Mouse (Mus musculus) kidney, adult 2 months (tissue): Measurements from ENCODE around the gene Cela2a. TPM values are rescaled to one million over a fixed set of nuclear protein-coding genes. Genes with fewer than 3 reads are reported as not detected.

Source experiments
- DNase-seq: peaks from one replicate; pipeline ENCODE4 v3.0.0; 2021
- H3K27ac ChIP-seq: fragments of 200-500 bp; 2 replicates; pipeline ENCODE4 v1.5.1; 2012; ENCODE audit warnings: low read depth, low read length, control low read depth, inconsistent platforms; ENCODE audit not compliant: insufficient read depth
- H3K27me3 ChIP-seq: fragments of 200-500 bp; replicated peaks from 2 replicates; pipeline ENCODE4 v1.6.1; 2012; ENCODE audit warnings: mild to moderate bottlenecking, moderate library complexity, low read length, inconsistent platforms; ENCODE audit not compliant: control insufficient read depth, insufficient read depth
- H3K36me3 ChIP-seq: fragments of 200-500 bp; 2 replicates; pipeline ENCODE4 v1.6.1; 2012; ENCODE audit warnings: mild to moderate bottlenecking, moderate library complexity, low read length, inconsistent platforms; ENCODE audit not compliant: control insufficient read depth, insufficient read depth
- H3K4me1 ChIP-seq: fragments of 200-500 bp; 2 replicates; pipeline ENCODE4 v1.6.1; 2011; ENCODE audit warnings: low read length; ENCODE audit not compliant: control insufficient read depth, insufficient read depth
- H3K4me3 ChIP-seq: fragments of 200-500 bp; 2 replicates; pipeline ENCODE4 v1.5.1; 2011; ENCODE audit warnings: mild to moderate bottlenecking, low read depth, low read length, control low read depth; ENCODE audit not compliant: insufficient read depth
- CTCF ChIP-seq: fragments of 200-500 bp; conservative IDR thresholded peaks from 2 replicates; pipeline ENCODE4 v1.5.1; 2011; ENCODE audit warnings: low read depth, mild to moderate bottlenecking, control low read depth, low read length, moderate library complexity, mixed read lengths; ENCODE audit not compliant: insufficient read depth, insufficient read length
- POLR2A ChIP-seq: fragments of 200-500 bp; IDR thresholded peaks from one replicate; pipeline ENCODE4 v1.6.1; 2011; ENCODE audit warnings: low read depth, low read length, control low read depth
- WGBS: fragments of 180-500 bp; shearing (Covaris S2); methylation state at CpG from one replicate; pipeline ENCODE4 v1.1.7; 2018; 5-methylcytosine and 5-hydroxymethylcytosine counted together
- polyA plus RNA-seq: library from polyadenylated mRNA; depleted of rRNA; stranded (reverse); fragments of >200 nt; gene quantifications from 2 replicates; pipeline ENCODE4 v1.2.3, GENCODE M21; 2012

Gene Cela2a
- polyA plus RNA-seq, 1 experiment: 0.52 TPM

GRCm38 (mm10) chr4:141870666-141871332 lies 44.8 kb upstream of the Cela2a start:
- Histone ChIP-seq H3K27ac (no peak overlapping the region), H3K4me3 (no peak overlapping the region), H3K27me3 (no peaks in the 10 kb centered on the region), H3K36me3 (no peaks in the 10 kb centered on the region), H3K4me1 (0 out of 2 replicates have a peak, but pooled peaks cover 10% of the 10 kb centered on the region)
- DNase-seq: peak; percentile 86
- WGBS: 60% methylated on average over 11 of the region's 11 CpGs
- no peak for TF ChIP-seq POLR2A
- no peak for TF ChIP-seq CTCF

- H3K27ac ChIP-seq: no peak overlapping the region
- 65% methylated on average over 5 of the region's 5 CpGs for WGBS
- H3K36me3 ChIP-seq: no peaks in the 10 kb centered on the region
- 0 out of 2 replicates have a peak, but pooled peaks cover 10% of the 10 kb centered on the region for H3K4me1 ChIP-seq
- TF ChIP-seq POLR2A: no peak
- TF ChIP-seq CTCF: no peak
- H3K27me3 ChIP-seq: no peaks in the 10 kb centered on the region
- no peak overlapping the region for H3K4me3 ChIP-seq
- DNase-seq: peak; percentile 9
These were observed 43.7 kb upstream of the Cela2a start for GRCm38 (mm10) chr4:141869436-141870215.

GRCm38 (mm10) chr4:141868051-141868450 lies 42.1 kb upstream of the Cela2a start:
- whole genome bisulfite sequencing: 89% methylated on average over 10 of the region's 10 CpGs
- TF ChIP-seq POLR2A: no peak
- TF ChIP-seq CTCF: no peak
- Histone ChIP-seq H3K27me3 (no peaks in the 10 kb centered on the region), H3K27ac (no peak overlapping the region), H3K4me3 (no peak overlapping the region), H3K36me3 (no peaks in the 10 kb centered on the region), H3K4me1 (peaks cover 10% of the 10 kb centered on the region; the same call in 1 of the 2 replicates)
- DNase-seq: no peak

- Histone ChIP-seq H3K36me3 (no peaks in the 10 kb centered on the region), H3K27ac (no peak overlapping the region), H3K27me3 (no peaks in the 10 kb centered on the region), H3K4me3 (no peak overlapping the region), H3K4me1 (peaks cover 10% of the 10 kb centered on the region; the same call in 1 of the 2 replicates)
- WGBS: 43% methylated on average over 4 of the region's 4 CpGs
- no peak for TF ChIP-seq CTCF
- no peak for TF ChIP-seq POLR2A
- DNase-seq: peak; percentile 58
These were observed 41.5 kb upstream of the Cela2a start for GRCm38 (mm10) chr4:141867498-141867897.

DNA sequence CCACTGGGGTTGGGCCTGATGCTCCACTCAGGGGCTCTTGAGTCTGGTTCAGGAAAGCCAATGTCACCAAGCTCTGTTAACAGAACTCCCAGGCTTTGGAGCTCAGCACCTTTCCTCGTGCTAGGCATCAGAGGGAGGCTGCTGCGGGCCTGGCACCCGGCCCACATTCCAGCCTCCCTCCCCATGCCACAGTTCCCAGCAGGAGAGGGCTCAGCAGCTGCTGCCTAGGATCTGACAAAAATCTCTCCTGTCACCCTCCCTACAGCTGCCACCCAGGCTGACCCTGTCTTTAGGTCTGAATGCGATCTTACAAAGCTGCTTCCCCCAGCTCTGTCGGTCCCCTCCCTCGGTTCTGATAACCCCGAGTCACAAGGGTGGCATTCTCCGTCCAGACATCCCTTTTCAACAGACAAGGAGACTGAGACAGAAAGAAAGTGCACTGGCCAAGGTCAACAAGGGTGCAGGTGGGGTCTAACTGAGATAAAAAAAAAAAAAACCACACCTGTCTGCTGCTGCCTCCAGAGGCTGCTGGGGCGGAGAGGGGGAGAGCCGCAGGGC lies 41.1 kb upstream of the Cela2a start:
- peak; percentile 63 for DNase-seq
- 34% methylated on average over 10 of the region's 10 CpGs for WGBS
- TF ChIP-seq CTCF: no peak
- TF ChIP-seq POLR2A: no peak
- H3K4me3 ChIP-seq: no peak overlapping the region
- no peaks in the 10 kb centered on the region for H3K27me3 ChIP-seq
- H3K4me1 ChIP-seq: peaks cover 10% of the 10 kb centered on the region; the same call in 1 of the 2 replicates
- H3K27ac ChIP-seq: 0 out of 2 replicates have a peak overlapping the region, but pooled peaks have one; percentile 21
- H3K36me3 ChIP-seq: no peaks in the 10 kb centered on the region

- H3K4me1 ChIP-seq: peaks cover 10% of the 10 kb centered on the region; the same call in 1 of the 2 replicates
- peak; percentile 71 for DNase-seq
- H3K27me3 ChIP-seq: no peaks in the 10 kb centered on the region
- H3K27ac ChIP-seq: no peak overlapping the region
- H3K36me3 ChIP-seq: no peaks in the 10 kb centered on the region
- H3K4me3 ChIP-seq: no peak overlapping the region
- no peak for TF ChIP-seq POLR2A
- 91% methylated on average over 5 of the region's 5 CpGs for WGBS
These were observed 39.6 kb upstream of the Cela2a start for GRCm38 (mm10) chr4:141865600-141865999.

GRCm38 (mm10) chr4:141865006-141865405 lies 39.0 kb upstream of the Cela2a start:
- no peaks in the 10 kb centered on the region for H3K27me3 ChIP-seq
- WGBS: 92% methylated on average over 5 of the region's 5 CpGs
- peaks cover 10% of the 10 kb centered on the region; the same call in 1 of the 2 replicates for H3K4me1 ChIP-seq
- no peak for DNase-seq
- H3K36me3 ChIP-seq: no peaks in the 10 kb centered on the region
- H3K27ac ChIP-seq: no peak overlapping the region
- TF ChIP-seq POLR2A (no peak), CTCF (no peak)
- H3K4me3 ChIP-seq: no peak overlapping the region
